Mouse (Mus musculus): ENCODE measurements around the gene Acp7.

Acp7 gene

GRCm38 (mm10) chr7:28575597-28575996, 55.5 kb downstream of the Acp7 start:
- no peak for DNase-seq

GRCm38 (mm10) chr7:28573236-28573635, 57.9 kb downstream of the Acp7 start:
- peak; percentile 32 to 64 for DNase-seq

GRCm38 (mm10) chr7:28572689-28573088, 58.4 kb downstream of the Acp7 start:
- peak; percentile 63 to 79 for DNase-seq

- peak; percentile 64 to 68 for DNase-seq
Measured at GRCm38 (mm10) chr7:28570982-28571682, 60.0 kb downstream of the Acp7 start.

GRCm38 (mm10) chr7:28570291-28570981, 60.7 kb downstream of the Acp7 start:
- DNase-seq = peak; percentile 95 to 96

GRCm38 (mm10) chr7:28568253-28568652, 62.9 kb downstream of the Acp7 start:
- DNase-seq = peak; percentile 64 to 79

GRCm38 (mm10) chr7:28567539-28567938, 63.6 kb downstream of the Acp7 start:
- no peak for DNase-seq

GRCm38 (mm10) chr7:28565407-28565806, 65.7 kb downstream of the Acp7 start:
- no peak for DNase-seq

- no peak for DNase-seq
Measured at GRCm38 (mm10) chr7:28562951-28563350, 68.2 kb downstream of the Acp7 start.

- no peak for DNase-seq
Measured at GRCm38 (mm10) chr7:28562371-28562770, 68.8 kb downstream of the Acp7 start.

GRCm38 (mm10) chr7:28561967-28562366, 69.2 kb downstream of the Acp7 start:
- DNase-seq = no peak

- DNase-seq = no peak
Measured at GRCm38 (mm10) chr7:28560856-28561255, 70.3 kb downstream of the Acp7 start.

GRCm38 (mm10) chr7:28558486-28558885, 72.6 kb downstream of the Acp7 start:
- peak; percentile 77 to 87 for DNase-seq

GRCm38 (mm10) chr7:28557708-28558107, 73.4 kb downstream of the Acp7 start:
- no peak for DNase-seq

Data from kidney, postnatal 36 days (tissue).